Mouse (Mus musculus): ENCODE measurements around the gene Prpsap1. TPM values are rescaled to one million over a fixed set of nuclear protein-coding genes. Genes with fewer than 3 reads are reported as not detected.

Prpsap1 gene
- polyA plus RNA-seq, 1 experiment from 2014 or later: 187 TPM

DNA sequence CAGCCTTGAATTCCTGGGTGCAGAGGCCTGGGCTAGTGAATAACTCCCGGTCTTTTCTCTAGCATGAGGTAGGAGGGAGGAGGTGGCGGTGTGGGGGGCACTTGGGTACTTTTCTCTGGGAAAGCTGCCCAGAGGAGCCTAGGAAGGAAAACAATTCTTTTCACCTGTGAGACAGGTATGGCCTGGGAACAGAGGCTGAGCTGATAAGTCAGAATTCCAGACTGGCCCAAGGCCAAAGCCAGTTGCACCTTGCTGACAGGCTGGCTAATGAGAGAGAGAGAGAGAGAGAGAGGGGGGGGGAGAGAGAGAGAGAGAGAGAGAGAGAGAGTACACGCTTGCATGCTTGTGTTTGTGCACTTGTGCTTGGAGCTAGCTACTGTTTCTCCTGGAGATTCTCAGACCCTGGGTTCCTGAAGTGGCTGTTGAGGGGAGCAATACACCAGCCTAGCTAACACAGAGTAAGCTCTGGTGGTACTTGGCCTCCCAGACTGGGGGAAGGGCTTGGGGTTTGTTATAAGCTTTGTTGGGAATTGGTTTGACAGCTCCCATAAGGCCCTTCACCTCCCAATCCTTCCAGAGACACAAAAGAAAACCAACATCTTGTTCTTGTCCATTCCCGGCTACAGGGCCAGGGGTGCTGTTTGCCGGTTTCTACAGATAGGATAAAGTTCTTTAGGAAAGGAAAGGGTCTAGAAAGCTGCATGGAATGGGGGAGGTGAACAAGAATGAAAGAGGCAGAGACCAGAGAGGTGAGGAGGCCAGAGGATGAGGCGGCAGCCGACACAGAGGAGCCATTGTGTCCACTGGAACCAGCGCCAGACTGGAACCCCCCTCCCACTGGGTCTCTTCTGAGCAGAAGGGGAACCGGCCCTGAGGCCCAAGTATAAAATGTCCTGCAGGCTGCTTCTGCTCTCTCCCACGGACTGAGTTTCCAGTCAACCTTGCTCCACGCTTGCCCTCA lies 36.5 kb upstream of the Prpsap1 start, which contains the start of gene Sphk1:
Sphk1 (plus strand) TSS at position 739 of the 961 bp plus-strand sequence.
- no peaks in the 10 kb centered on the region for H3K36me3 ChIP-seq
- ATAC-seq (ENCODE audit: borderline replicate concordance, extremely low read depth, low FRiP score, low TSS enrichment): peak; percentile 7; the same call in 1 of the 2 replicates
- H3K27me3 ChIP-seq: peaks cover 41% of the 10 kb centered on the region
- peak within 1 kb of the TSS; percentile 99 for H3K4me2 ChIP-seq
- H3K9me3 ChIP-seq: no peaks in the 10 kb centered on the region
- peaks cover 44% of the 10 kb centered on the region for H3K4me1 ChIP-seq
- peak within 1 kb of the TSS; percentile 23 for H3K9ac ChIP-seq
- 22% methylated on average over 11 of the region's 11 CpGs for WGBS
- peak within 1 kb of the TSS; percentile 53 for H3K4me3 ChIP-seq
- peak within 1 kb of the TSS; percentile 81 for H3K27ac ChIP-seq

DNA sequence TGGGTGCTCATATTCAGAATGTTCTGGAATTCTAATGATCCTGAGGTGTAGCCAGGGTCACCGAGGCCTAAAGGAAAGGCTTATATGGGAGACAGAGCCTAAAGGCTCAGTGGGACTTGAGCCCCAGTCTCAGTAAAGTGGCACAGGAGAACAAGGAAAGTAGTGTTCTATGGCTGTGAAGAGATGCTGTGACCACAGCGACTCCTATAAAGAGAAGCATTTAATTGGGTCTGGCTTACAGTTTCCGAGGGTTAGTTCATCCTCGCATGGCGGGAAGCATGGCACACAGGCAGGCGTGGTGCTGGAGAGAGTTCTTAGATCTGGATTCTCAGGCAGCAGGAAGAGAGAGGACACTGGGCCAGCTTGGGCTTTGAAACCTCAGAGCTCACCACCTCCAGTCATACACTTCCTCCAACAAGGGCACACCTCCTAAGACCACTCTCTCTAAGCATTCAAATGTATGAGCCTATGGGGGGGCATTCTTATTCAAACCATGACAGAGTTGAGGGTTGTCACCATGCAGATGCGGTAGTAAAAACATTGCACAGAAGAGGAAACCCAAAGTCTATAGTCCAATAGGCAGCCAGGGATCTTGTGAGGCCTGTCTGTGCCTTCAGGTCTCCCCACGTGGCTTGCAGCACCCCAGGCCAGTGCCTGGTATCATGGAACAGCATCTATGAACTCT lies 34.8 kb upstream of the Prpsap1 start:
- no peak overlapping the region for H3K9ac ChIP-seq
- H3K9me3 ChIP-seq: no peaks in the 10 kb centered on the region
- 89% methylated on average over 8 of the region's 8 CpGs for WGBS
- no peak overlapping the region for H3K4me3 ChIP-seq
- peaks cover 45% of the 10 kb centered on the region for H3K4me1 ChIP-seq
- no peaks in the 10 kb centered on the region for H3K36me3 ChIP-seq
- H3K4me2 ChIP-seq: no peak overlapping the region
- peaks cover 36% of the 10 kb centered on the region for H3K27me3 ChIP-seq
- H3K27ac ChIP-seq: no peak overlapping the region
- no peak for ATAC-seq (ENCODE audit: borderline replicate concordance, extremely low read depth, low FRiP score, low TSS enrichment)

DNA sequence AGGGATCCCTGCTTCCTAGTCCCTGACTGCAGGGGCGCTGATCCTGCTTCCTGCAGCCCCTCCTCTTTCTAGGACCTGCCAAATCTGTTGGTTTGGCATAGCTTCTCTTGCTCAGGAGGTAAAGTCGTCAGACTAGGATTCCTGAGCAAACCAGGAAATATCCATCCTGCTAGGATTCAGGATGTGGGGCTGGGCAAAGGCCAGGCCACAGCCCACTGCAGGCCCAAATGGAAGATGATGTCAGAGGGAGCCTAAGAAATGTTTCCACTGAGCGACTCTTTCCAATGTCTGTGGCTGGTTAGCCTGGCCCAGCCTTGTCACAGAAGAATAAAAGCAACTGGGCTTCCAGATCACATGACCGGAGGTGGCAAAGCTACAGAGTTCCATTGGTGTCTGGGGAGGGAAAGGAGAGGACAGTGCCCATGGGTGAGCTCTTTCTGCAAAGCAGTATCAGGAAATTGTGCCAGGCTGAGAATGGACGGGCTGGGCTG lies 29.7 kb upstream of the Prpsap1 start:
- Histone ChIP-seq H3K9me3 (no peaks in the 10 kb centered on the region), H3K4me1 (peaks cover 17% of the 10 kb centered on the region), H3K9ac (no peak overlapping the region), H3K27ac (peak overlapping the region; percentile 34; the same call in 1 of the 2 replicates), H3K4me2 (no peak overlapping the region), H3K4me3 (no peak overlapping the region), H3K36me3 (no peaks in the 10 kb centered on the region), H3K27me3 (no peaks in the 10 kb centered on the region)
- no peak for ATAC-seq (ENCODE audit: borderline replicate concordance, extremely low read depth, low FRiP score, low TSS enrichment)
- 36% methylated on average over 5 of the region's 5 CpGs for WGBS

DNA sequence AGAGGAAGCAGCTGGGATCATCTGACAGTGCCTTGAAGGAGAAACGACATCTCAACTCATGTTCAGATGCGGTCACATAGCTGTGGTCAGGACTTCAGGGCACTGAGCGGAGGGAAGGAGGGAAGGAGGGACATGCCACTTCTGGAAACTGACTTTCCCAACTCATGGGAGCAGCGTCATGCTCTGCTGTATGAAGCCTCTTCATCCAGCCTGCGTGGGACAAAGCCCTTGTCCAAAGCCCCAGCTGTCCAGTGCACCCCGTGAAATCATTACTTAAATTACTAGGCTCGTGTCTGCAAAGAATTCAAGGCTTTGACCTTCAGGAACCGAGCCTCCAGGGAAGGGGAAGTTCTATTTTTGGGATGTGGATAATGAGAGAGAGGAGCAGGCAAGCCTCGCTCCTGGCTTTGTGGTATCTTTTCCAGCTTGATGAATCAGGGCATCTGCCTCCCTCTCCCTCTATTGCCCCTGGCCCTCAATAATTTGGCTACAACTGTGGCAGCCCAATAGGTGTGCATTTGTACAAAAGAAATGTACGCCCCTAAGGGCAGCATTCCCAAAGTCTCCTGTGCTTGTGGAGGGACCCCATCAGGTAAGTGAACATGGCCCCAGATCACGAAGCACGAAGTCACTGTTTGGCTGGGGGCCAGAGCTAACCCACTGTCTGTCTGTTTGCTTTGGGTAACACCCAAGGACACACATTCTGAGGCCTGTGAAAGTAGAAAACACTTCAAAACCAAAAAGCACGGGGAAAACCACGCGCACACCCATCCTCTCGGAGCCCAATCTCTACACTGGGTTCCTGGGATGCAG lies 29.1 kb upstream of the Prpsap1 start:
- Histone ChIP-seq H3K27me3 (no peaks in the 10 kb centered on the region), H3K36me3 (no peaks in the 10 kb centered on the region), H3K4me3 (no peak overlapping the region), H3K4me2 (no peak overlapping the region), H3K4me1 (peaks cover 23% of the 10 kb centered on the region), H3K27ac (peak overlapping the region; percentile 34), H3K9me3 (no peaks in the 10 kb centered on the region), H3K9ac (no peak overlapping the region)
- WGBS: 43% methylated on average over 16 of the region's 16 CpGs
- ATAC-seq (ENCODE audit: borderline replicate concordance, extremely low read depth, low FRiP score, low TSS enrichment): no peak

DNA sequence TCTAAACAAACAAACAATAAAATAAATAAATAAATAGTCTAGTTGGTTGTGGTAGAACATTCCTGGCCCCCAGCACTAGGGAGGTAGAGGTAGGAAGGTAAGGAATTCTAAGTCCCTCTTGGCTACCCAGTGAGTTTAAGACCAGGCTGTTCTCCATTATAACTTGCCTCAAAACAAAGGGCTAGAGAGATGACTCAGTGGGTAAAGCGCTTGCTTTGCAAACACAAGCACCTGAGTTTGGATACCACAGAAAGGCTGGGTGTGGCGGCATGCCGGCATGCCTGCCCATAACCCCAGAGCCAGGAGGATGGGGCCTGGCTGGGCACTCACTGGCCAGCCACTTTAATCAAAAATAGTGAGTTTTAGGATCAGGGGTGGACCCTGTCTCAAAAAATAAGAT lies 28.0 kb upstream of the Prpsap1 start:
- no peaks in the 10 kb centered on the region for H3K9me3 ChIP-seq
- no peak overlapping the region; the same call in 1 of the 2 replicates for H3K27ac ChIP-seq
- H3K27me3 ChIP-seq: no peaks in the 10 kb centered on the region
- H3K4me1 ChIP-seq: peaks cover 28% of the 10 kb centered on the region
- no peak overlapping the region for H3K4me2 ChIP-seq
- ATAC-seq (ENCODE audit: borderline replicate concordance, extremely low read depth, low FRiP score, low TSS enrichment): no peak
- no peak overlapping the region for H3K9ac ChIP-seq
- H3K36me3 ChIP-seq: no peaks in the 10 kb centered on the region
- 59% methylated on average over 3 of the region's 3 CpGs for WGBS
- H3K4me3 ChIP-seq: no peak overlapping the region

DNA sequence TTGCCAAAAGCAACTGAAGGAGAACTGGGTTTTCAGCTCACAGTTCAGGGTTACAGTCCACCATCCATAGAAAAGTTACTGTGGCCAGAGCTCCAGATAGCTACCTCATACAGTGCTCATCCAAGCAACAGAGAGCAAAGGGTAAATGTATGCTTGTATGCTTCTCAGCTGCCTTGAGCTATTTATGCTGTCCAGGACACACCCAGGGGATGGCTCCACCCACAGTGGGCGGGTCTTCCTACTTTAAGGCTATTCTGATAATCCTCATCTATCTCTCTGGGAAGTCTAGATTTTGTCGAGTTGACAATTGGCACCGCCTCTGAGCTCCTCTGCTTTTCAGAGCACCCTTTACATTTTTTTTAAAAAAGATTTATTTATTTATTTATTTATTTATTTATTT lies 27.1 kb upstream of the Prpsap1 start:
- no peak overlapping the region for H3K27ac ChIP-seq
- H3K36me3 ChIP-seq: no peaks in the 10 kb centered on the region
- H3K27me3 ChIP-seq: no peaks in the 10 kb centered on the region
- ATAC-seq (ENCODE audit: borderline replicate concordance, extremely low read depth, low FRiP score, low TSS enrichment): no peak
- H3K4me2 ChIP-seq: no peak overlapping the region
- no peak overlapping the region for H3K4me3 ChIP-seq
- no peak overlapping the region for H3K9ac ChIP-seq
- no peaks in the 10 kb centered on the region for H3K9me3 ChIP-seq
- H3K4me1 ChIP-seq: peaks cover 28% of the 10 kb centered on the region
- 56% methylated on average over 3 of the region's 3 CpGs for WGBS

DNA sequence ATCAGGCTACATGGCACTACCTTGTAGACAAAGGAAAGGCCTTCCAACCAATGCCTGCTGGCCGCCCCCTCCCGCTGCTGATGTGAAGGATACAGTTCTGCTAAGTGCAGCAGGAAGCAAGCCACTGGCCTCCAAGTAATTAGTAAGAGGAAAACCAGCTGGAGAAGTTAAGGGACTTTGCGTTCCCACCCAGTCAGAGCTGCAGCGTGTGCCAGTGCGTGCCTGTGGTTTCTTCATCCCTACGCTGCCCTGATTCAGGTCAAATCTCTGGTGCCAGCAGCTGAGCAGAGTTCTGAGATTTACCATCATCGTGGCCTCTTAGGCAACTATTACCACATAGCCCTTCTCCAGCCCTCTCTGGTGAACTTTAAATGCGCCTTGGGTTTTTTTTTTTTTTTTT lies 24.5 kb upstream of the Prpsap1 start:
- Histone ChIP-seq H3K4me2 (no peak overlapping the region), H3K36me3 (no peaks in the 10 kb centered on the region), H3K9ac (no peak overlapping the region), H3K27ac (peak overlapping the region; percentile 16; the same call in 1 of the 2 replicates), H3K4me3 (no peak overlapping the region), H3K27me3 (no peaks in the 10 kb centered on the region), H3K4me1 (peaks cover 20% of the 10 kb centered on the region), H3K9me3 (no peaks in the 10 kb centered on the region)
- WGBS: 39% methylated on average over 8 of the region's 8 CpGs
- ATAC-seq (ENCODE audit: borderline replicate concordance, extremely low read depth, low FRiP score, low TSS enrichment): peak; percentile 76

DNA sequence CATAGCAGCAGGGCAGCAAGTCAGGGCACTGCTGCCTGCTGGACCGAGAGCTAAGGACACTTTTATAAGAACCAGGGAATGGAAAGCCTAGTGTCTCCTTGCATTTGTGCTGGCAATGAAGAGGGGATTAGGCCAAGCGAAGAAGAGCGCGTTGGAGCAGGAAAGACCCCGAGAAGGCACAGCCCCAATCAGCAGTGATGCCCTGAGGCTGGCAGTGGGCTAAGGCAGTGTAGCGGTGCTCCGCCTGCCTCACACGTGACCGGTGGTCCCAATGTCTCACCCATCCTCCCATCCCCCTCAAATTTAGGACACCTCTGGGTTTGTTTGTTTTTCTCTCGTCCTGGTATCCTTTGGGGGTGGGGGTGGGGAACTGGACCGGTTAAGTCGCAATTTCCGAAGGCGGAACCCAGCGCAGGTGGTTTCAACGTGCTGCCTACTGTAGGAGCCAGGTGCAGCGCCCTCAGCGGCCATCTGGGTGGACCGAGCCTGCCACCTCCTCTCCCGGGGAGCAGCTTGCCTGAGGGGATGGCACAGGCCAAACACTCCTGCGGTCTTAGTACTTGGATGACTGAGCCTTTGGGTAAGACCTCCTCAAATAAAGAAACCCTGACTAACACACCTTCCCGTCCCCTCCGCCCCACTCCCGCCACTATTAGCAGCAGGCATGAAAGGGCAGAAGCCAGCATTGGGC lies 21.5 kb upstream of the Prpsap1 start:
- no peak overlapping the region for H3K4me3 ChIP-seq
- no peak overlapping the region for H3K9ac ChIP-seq
- H3K36me3 ChIP-seq: no peaks in the 10 kb centered on the region
- H3K4me1 ChIP-seq: peaks cover 11% of the 10 kb centered on the region; the same call in 1 of the 2 replicates
- H3K27ac ChIP-seq: no peak overlapping the region
- WGBS: 20% methylated on average over 24 of the region's 24 CpGs
- ATAC-seq (ENCODE audit: borderline replicate concordance, extremely low read depth, low FRiP score, low TSS enrichment): no peak
- H3K4me2 ChIP-seq: 0 out of 2 replicates have a peak overlapping the region, but pooled peaks have one; percentile 3
- H3K27me3 ChIP-seq: no peaks in the 10 kb centered on the region
- no peaks in the 10 kb centered on the region for H3K9me3 ChIP-seq

DNA sequence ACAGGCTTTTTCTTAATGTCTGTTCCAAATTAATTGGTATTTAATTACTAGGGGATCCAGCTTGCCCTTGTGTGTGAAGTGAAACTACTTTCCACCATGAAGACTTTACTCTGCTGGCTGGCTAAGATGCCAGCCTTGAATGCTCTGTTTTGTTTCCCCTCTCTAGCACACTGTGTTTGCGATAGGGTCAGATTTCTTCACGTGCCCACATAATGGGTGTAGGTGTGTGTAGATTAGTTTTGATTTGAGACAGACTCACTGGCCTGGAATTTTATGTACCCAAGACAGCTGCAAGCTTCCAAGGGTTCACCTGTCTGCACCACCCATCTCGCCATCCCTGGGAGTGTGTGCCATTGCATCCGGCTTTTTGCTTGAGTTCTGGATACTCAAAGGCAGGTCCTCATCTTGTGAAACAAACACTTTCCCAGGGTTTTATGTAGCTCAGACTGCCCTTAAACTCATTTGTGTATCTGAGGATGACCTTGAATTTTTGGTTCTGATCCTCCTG lies 19.6 kb upstream of the Prpsap1 start:
- no peak for ATAC-seq (ENCODE audit: borderline replicate concordance, extremely low read depth, low FRiP score, low TSS enrichment)
- Histone ChIP-seq H3K27me3 (no peaks in the 10 kb centered on the region), H3K9ac (no peak overlapping the region), H3K27ac (peak overlapping the region; percentile 36; the same call in 1 of the 2 replicates), H3K36me3 (no peaks in the 10 kb centered on the region), H3K4me3 (no peak overlapping the region), H3K4me1 (peaks cover 10% of the 10 kb centered on the region; the same call in 1 of the 2 replicates), H3K4me2 (no peak overlapping the region), H3K9me3 (no peaks in the 10 kb centered on the region)
- WGBS: 52% methylated on average over 4 of the region's 4 CpGs

DNA sequence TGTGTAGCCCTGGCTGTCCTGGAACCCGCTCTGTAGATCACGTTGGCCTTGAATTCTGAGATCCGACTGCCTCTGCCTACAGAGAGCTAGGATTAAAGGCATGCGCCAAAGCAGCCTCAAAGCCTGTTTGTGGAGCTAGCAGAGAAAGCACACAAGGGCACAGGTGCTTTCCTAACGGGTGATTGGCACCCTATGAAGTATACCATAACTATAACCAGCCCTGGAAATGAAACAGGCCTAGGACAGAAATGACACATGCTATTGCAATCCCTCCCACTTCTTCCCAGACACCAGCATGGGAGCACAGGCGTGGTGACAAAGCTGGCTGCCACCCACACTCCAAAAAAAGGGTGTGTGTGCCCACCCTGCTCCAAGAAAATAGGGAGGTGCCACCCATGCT lies 19.0 kb upstream of the Prpsap1 start:
- peaks cover 4% of the 10 kb centered on the region; the same call in 1 of the 2 replicates for H3K4me1 ChIP-seq
- H3K9ac ChIP-seq: no peak overlapping the region
- H3K9me3 ChIP-seq: no peaks in the 10 kb centered on the region
- H3K4me3 ChIP-seq: no peak overlapping the region
- H3K36me3 ChIP-seq: no peaks in the 10 kb centered on the region
- H3K27me3 ChIP-seq: no peaks in the 10 kb centered on the region
- 71% methylated on average over 6 of the region's 6 CpGs for WGBS
- H3K4me2 ChIP-seq: no peak overlapping the region
- ATAC-seq (ENCODE audit: borderline replicate concordance, extremely low read depth, low FRiP score, low TSS enrichment): no peak
- H3K27ac ChIP-seq: peak overlapping the region; percentile 7; the same call in 1 of the 2 replicates
